Mouse (Mus musculus) forebrain, embryonic 16.5 days (tissue): ENCODE results near the gene Ski. TPM values are rescaled to one million over a fixed set of nuclear protein-coding genes. Genes with fewer than 3 reads are reported as not detected.

Experiments
- ATAC-seq: fragments of 200-750 bp; cut with Nextera tagmentation; 2 replicates; pipeline ENCODE4 v1.8.0; 2017; ENCODE audit warnings: mild to moderate bottlenecking, moderate library complexity
- H3K27ac ChIP-seq: fragments of 300-500 bp; sonication (generic); 2 replicates; pipeline ENCODE4 v1.5.1; 2014; ENCODE audit warnings: low read length, control low read depth
- H3K27me3 ChIP-seq: fragments of 300-500 bp; sonication (generic); replicated peaks from 2 replicates; pipeline ENCODE4 v1.6.1; 2014; ENCODE audit warnings: low read length; ENCODE audit not compliant: control insufficient read depth, insufficient read depth
- H3K36me3 ChIP-seq: fragments of 300-500 bp; sonication (generic); 2 replicates; pipeline ENCODE4 v1.6.1; 2014; ENCODE audit not compliant: control insufficient read depth, insufficient read depth
- H3K4me1 ChIP-seq: fragments of 300-500 bp; sonication (generic); replicated peaks from 2 replicates; pipeline ENCODE4 v1.6.1; 2014; ENCODE audit warnings: low read length; ENCODE audit not compliant: control insufficient read depth, insufficient read depth
- H3K4me2 ChIP-seq: fragments of 300-500 bp; sonication (generic); 2 replicates; pipeline ENCODE4 v1.6.1; 2014; ENCODE audit warnings: mild to moderate bottlenecking, low read length, control low read depth
- H3K4me3 ChIP-seq: fragments of 300-500 bp; sonication (generic); replicated peaks from 2 replicates; pipeline ENCODE4 v1.5.1; 2014; ENCODE audit warnings: mild to moderate bottlenecking, low read length, control low read depth
- H3K9ac ChIP-seq: fragments of 300-500 bp; sonication (generic); replicated peaks from 2 replicates; pipeline ENCODE4 v1.6.1; 2014; ENCODE audit warnings: low read depth, low read length, control low read depth
- H3K9me3 ChIP-seq: fragments of 300-500 bp; sonication (generic); 2 replicates; pipeline ENCODE4 v1.6.1; 2016; ENCODE audit warnings: low read length; ENCODE audit not compliant: control insufficient read depth
- whole genome bisulfite sequencing: fragments of 180-500 bp; shearing (Covaris S2); extraction: QIAGEN DNeasy Blood & Tissue Kit; methylation state at CpG from one replicate; pipeline ENCODE4 v1.1.7; 2014; 5-methylcytosine and 5-hydroxymethylcytosine counted together
- polyA plus RNA-seq: library from polyadenylated mRNA; unstranded; fragments of >200 nt; fragmentation: Nextera tagmentation; extraction: Ambion mirVana; gene quantifications from 2 replicates; pipeline ENCODE4 v1.2.1, GENCODE M21; 2015

Ski gene
- polyA plus RNA-seq, 1 experiment from 2014 or later = 15.8 TPM

GRCm38 (mm10) chr4:155113766-155114410, 108.5 kb downstream of the Ski start:
- Histone ChIP-seq H3K27me3 (no peaks in the 10 kb centered on the region), H3K4me3 (no peak overlapping the region), H3K27ac (peak overlapping the region; percentile 61; the same call in 1 of the 2 replicates), H3K4me1 (peaks cover 12% of the 10 kb centered on the region), H3K9me3 (no peaks in the 10 kb centered on the region), H3K9ac (no peak overlapping the region), H3K4me2 (no peak overlapping the region), H3K36me3 (no peaks in the 10 kb centered on the region)
- 60% methylated on average over 8 of the region's 8 CpGs for WGBS
- no peak for ATAC-seq

DNA sequence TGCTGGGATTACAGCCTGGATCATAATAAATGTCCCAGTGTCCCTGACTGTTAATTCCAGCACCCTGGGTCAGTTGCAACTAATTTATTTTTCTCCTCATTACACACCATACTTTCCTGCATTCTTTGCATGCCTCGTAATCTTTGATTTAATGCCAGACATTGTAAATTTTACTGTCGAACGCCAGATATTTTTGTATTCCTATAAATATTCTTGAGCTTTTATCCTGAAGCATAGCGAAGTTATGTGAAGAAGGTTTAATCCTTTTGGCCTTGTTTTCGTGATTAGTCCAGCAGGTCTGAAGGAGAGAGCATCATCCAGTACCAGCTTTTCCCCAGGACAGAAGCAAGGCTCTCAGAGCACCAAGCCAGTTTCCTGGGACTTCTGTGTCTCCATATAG, 112.9 kb downstream of the Ski start:
- Histone ChIP-seq H3K27me3 (no peaks in the 10 kb centered on the region), H3K36me3 (no peaks in the 10 kb centered on the region), H3K4me3 (no peak overlapping the region), H3K4me1 (no peaks in the 10 kb centered on the region; the same call in 1 of the 2 replicates), H3K27ac (no peak overlapping the region), H3K4me2 (no peak overlapping the region), H3K9me3 (no peaks in the 10 kb centered on the region), H3K9ac (no peak overlapping the region)
- WGBS = 82% methylated on average over 5 of the region's 5 CpGs
- ATAC-seq = no peak

DNA sequence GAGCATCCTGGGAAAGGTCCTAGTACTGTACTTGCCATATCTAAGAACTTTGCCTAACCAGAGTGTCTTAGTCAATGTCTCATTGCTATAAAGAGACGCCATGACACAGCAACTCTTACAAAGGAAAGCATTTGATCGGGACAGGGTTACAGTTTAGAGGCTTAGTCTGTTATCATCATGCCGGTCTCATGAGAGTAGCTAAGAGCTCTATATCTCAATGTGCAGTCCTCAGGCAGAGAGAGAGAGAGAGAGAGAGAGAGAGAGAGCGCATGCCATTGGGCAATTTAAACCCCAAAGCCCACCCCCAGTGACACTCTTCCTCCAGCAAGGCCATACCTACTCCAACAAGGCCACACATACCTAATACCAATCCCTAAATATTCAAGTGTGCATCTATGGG, 114.5 kb downstream of the Ski start:
- Histone ChIP-seq H3K27me3 (no peaks in the 10 kb centered on the region), H3K9ac (no peak overlapping the region), H3K9me3 (no peaks in the 10 kb centered on the region), H3K36me3 (no peaks in the 10 kb centered on the region), H3K4me3 (no peak overlapping the region), H3K4me1 (no peaks in the 10 kb centered on the region), H3K27ac (no peak overlapping the region), H3K4me2 (no peak overlapping the region)
- ATAC-seq = no peak
- WGBS = 96% methylated on average over 4 of the region's 4 CpGs

Other genes starting within 250 kb of the Ski start
- gene Plch2, start 165.8 kb downstream of the Ski start, polyA plus RNA-seq = 11.3 and 14.1 TPM in 2 replicates
- gene Pex10, start 155.6 kb downstream of the Ski start, polyA plus RNA-seq = 19.5 and 22.1 TPM in 2 replicates
- gene Rer1, start 136.2 kb downstream of the Ski start, polyA plus RNA-seq = 125 and 133 TPM in 2 replicates
- gene Morn1, start 136.0 kb downstream of the Ski start, polyA plus RNA-seq = 6.0 and 10.7 TPM in 2 replicates
- gene Faap20, start 27.2 kb upstream of the Ski start, polyA plus RNA-seq = 79.4 and 84.0 TPM in 2 replicates
- gene Prkcz, start 138.8 kb upstream of the Ski start, polyA plus RNA-seq = 68.9 and 86.5 TPM in 2 replicates
- gene Gabrd, start 175.5 kb upstream of the Ski start, polyA plus RNA-seq = 2.2 and 3.2 TPM in 2 replicates
- gene Cfap74, start 186.6 kb upstream of the Ski start, polyA plus RNA-seq = 4.2 and 4.9 TPM in 2 replicates
- not detected in 2 replicates for gene Tmem52, start 246.5 kb upstream of the Ski start, polyA plus RNA-seq